Mouse (Mus musculus) limb, embryonic 11.5 days (tissue): Measurements from ENCODE around the gene Fbxw7. TPM values are rescaled to one million over a fixed set of nuclear protein-coding genes. Genes with fewer than 3 reads are reported as not detected.

ENCODE experiments used
- ATAC-seq: fragments of 200-750 bp; cut with Nextera tagmentation; 2 replicates; pipeline ENCODE4 v1.8.0; 2017; ENCODE audit warnings: low read depth; ENCODE audit not compliant: insufficient number of reproducible peaks, low FRiP score, low TSS enrichment
- DNase-seq: peaks from one replicate; pipeline ENCODE4 v3.0.0-alpha.2; 2015; ENCODE audit warnings: low spot score
- H3K27ac ChIP-seq: fragments of 300-500 bp; sonication (generic); replicated peaks from 2 replicates; pipeline ENCODE4 v1.5.1; 2014; ENCODE audit warnings: low read depth, mild to moderate bottlenecking, low read length
- H3K27me3 ChIP-seq: fragments of 300-500 bp; sonication (generic); 2 replicates; pipeline ENCODE4 v1.6.1; 2014; ENCODE audit warnings: mild to moderate bottlenecking, low read length, mixed read lengths; ENCODE audit not compliant: control insufficient read depth, insufficient read depth
- H3K36me3 ChIP-seq: fragments of 300-500 bp; sonication (generic); 2 replicates; pipeline ENCODE4 v1.6.1; 2014; ENCODE audit warnings: mild to moderate bottlenecking, low read length, moderate library complexity, mixed read lengths; ENCODE audit not compliant: control insufficient read depth, insufficient read depth
- H3K4me1 ChIP-seq: fragments of 300-500 bp; sonication (generic); 2 replicates; pipeline ENCODE4 v1.6.1; 2014; ENCODE audit warnings: low read length, mixed read lengths; ENCODE audit not compliant: control insufficient read depth, insufficient read depth
- H3K4me2 ChIP-seq: fragments of 300-500 bp; sonication (generic); 2 replicates; pipeline ENCODE4 v1.6.1; 2014; ENCODE audit warnings: low read depth, mild to moderate bottlenecking, moderate library complexity; ENCODE audit not compliant: severe bottlenecking
- H3K4me3 ChIP-seq: fragments of 300-500 bp; sonication (generic); 2 replicates; pipeline ENCODE4 v1.5.1; 2014; ENCODE audit warnings: low read depth, low read length
- H3K9ac ChIP-seq: fragments of 300-500 bp; sonication (generic); 2 replicates; pipeline ENCODE4 v1.6.1; 2014; ENCODE audit warnings: mild to moderate bottlenecking, low read length
- H3K9me3 ChIP-seq: fragments of 300-500 bp; sonication (generic); 2 replicates; pipeline ENCODE4 v1.6.1; 2016; ENCODE audit warnings: low read length; ENCODE audit not compliant: control insufficient read depth
- WGBS: fragments of 180-500 bp; shearing (Covaris S2); extraction: QIAGEN DNeasy Blood & Tissue Kit; methylation state at CpG from one replicate; pipeline ENCODE4 v1.1.7; 2014; 5-methylcytosine and 5-hydroxymethylcytosine counted together
- polyA plus RNA-seq: library from polyadenylated mRNA; unstranded; fragments of >200 nt; fragmentation: Nextera tagmentation; extraction: Ambion mirVana; gene quantifications from 2 replicates; pipeline ENCODE4 v1.2.1, GENCODE M21; 2014

The Fbxw7 gene
- polyA plus RNA-seq, 1 experiment from 2014 or later = 8.5 TPM

GRCm38 (mm10) chr3:84929171-84929570 is 114.1 kb downstream of the Fbxw7 start:
- Histone ChIP-seq H3K9me3 (no peaks in the 10 kb centered on the region), H3K4me1 (no peaks in the 10 kb centered on the region), H3K36me3 (no peaks in the 10 kb centered on the region), H3K4me2 (no peak overlapping the region), H3K4me3 (no peak overlapping the region), H3K27ac (no peak overlapping the region), H3K9ac (no peak overlapping the region), H3K27me3 (no peaks in the 10 kb centered on the region)
- no peak for ATAC-seq
- WGBS = 91% methylated on average over 3 of the region's 3 CpGs
- DNase-seq = no peak

GRCm38 (mm10) chr3:84930683-84931082 is 115.6 kb downstream of the Fbxw7 start:
- Histone ChIP-seq H3K4me2 (no peak overlapping the region), H3K4me1 (no peaks in the 10 kb centered on the region), H3K9me3 (no peaks in the 10 kb centered on the region), H3K27me3 (no peaks in the 10 kb centered on the region), H3K36me3 (no peaks in the 10 kb centered on the region), H3K27ac (no peak overlapping the region), H3K9ac (no peak overlapping the region), H3K4me3 (no peak overlapping the region)
- no peak for DNase-seq
- 91% methylated on average over 3 of the region's 3 CpGs for WGBS
- no peak for ATAC-seq

GRCm38 (mm10) chr3:84935729-84936128 is 120.7 kb downstream of the Fbxw7 start:
- DNase-seq (no peak), ATAC-seq (no peak)
- H3K9me3 ChIP-seq = no peaks in the 10 kb centered on the region
- no peak overlapping the region for H3K27ac ChIP-seq
- no peaks in the 10 kb centered on the region for H3K27me3 ChIP-seq
- no peaks in the 10 kb centered on the region for H3K36me3 ChIP-seq
- no peaks in the 10 kb centered on the region for H3K4me1 ChIP-seq
- WGBS = 89% methylated on average over 1 of the region's 1 CpGs
- H3K4me2 ChIP-seq = no peak overlapping the region
- no peak overlapping the region for H3K4me3 ChIP-seq
- H3K9ac ChIP-seq = no peak overlapping the region

GRCm38 (mm10) chr3:84936252-84936651 is 121.2 kb downstream of the Fbxw7 start:
- H3K27ac ChIP-seq = no peak overlapping the region
- no peaks in the 10 kb centered on the region for H3K9me3 ChIP-seq
- no peaks in the 10 kb centered on the region for H3K36me3 ChIP-seq
- DNase-seq (no peak), ATAC-seq (no peak)
- H3K9ac ChIP-seq = no peak overlapping the region
- no peak overlapping the region for H3K4me3 ChIP-seq
- H3K4me2 ChIP-seq = no peak overlapping the region
- H3K4me1 ChIP-seq = no peaks in the 10 kb centered on the region
- no peaks in the 10 kb centered on the region for H3K27me3 ChIP-seq
- WGBS = 58% methylated on average over 2 of the region's 2 CpGs

GRCm38 (mm10) chr3:84936956-84937355 is 121.9 kb downstream of the Fbxw7 start:
- no peak for ATAC-seq
- no peaks in the 10 kb centered on the region for H3K27me3 ChIP-seq
- H3K4me2 ChIP-seq = no peak overlapping the region
- H3K9ac ChIP-seq = no peak overlapping the region
- no peaks in the 10 kb centered on the region for H3K36me3 ChIP-seq
- no peaks in the 10 kb centered on the region for H3K9me3 ChIP-seq
- H3K27ac ChIP-seq = no peak overlapping the region
- H3K4me3 ChIP-seq = no peak overlapping the region
- H3K4me1 ChIP-seq = no peaks in the 10 kb centered on the region
- 95% methylated on average over 5 of the region's 5 CpGs for WGBS
- DNase-seq = no peak

- ATAC-seq = no peak
- no peak for DNase-seq
- Histone ChIP-seq H3K9ac (no peak overlapping the region), H3K36me3 (no peaks in the 10 kb centered on the region), H3K27me3 (no peaks in the 10 kb centered on the region), H3K4me2 (no peak overlapping the region), H3K9me3 (no peaks in the 10 kb centered on the region), H3K4me3 (no peak overlapping the region), H3K27ac (no peak overlapping the region), H3K4me1 (no peaks in the 10 kb centered on the region)
- 74% methylated on average over 12 of the region's 12 CpGs for WGBS
Measured at GRCm38 (mm10) chr3:84937360-84938355, 122.6 kb downstream of the Fbxw7 start.

- H3K9ac ChIP-seq = no peak overlapping the region
- no peaks in the 10 kb centered on the region for H3K9me3 ChIP-seq
- H3K27me3 ChIP-seq = no peaks in the 10 kb centered on the region
- ATAC-seq (no peak), DNase-seq (no peak)
- 96% methylated on average over 3 of the region's 3 CpGs for WGBS
- H3K27ac ChIP-seq = no peak overlapping the region
- H3K4me1 ChIP-seq = no peaks in the 10 kb centered on the region
- H3K4me3 ChIP-seq = no peak overlapping the region
- no peak overlapping the region for H3K4me2 ChIP-seq
- no peaks in the 10 kb centered on the region for H3K36me3 ChIP-seq
Measured at GRCm38 (mm10) chr3:84944933-84945332, 129.9 kb downstream of the Fbxw7 start.

GRCm38 (mm10) chr3:84946381-84946780 is 131.3 kb downstream of the Fbxw7 start:
- Histone ChIP-seq H3K36me3 (no peaks in the 10 kb centered on the region), H3K4me2 (no peak overlapping the region), H3K27me3 (no peaks in the 10 kb centered on the region), H3K9me3 (no peaks in the 10 kb centered on the region), H3K27ac (no peak overlapping the region), H3K4me3 (no peak overlapping the region), H3K4me1 (no peaks in the 10 kb centered on the region), H3K9ac (no peak overlapping the region)
- ATAC-seq (no peak), DNase-seq (no peak)
- 94% methylated on average over 1 of the region's 1 CpGs for WGBS
